Mouse (Mus musculus) embryonic fibroblast, embryonic 13.5 days (primary cell): ENCODE measurements around the gene Nox1.

Source experiments
- CTCF ChIP-seq: IDR thresholded peaks from 2 replicates; pipeline ENCODE4 v1.5.1; 2011; ENCODE audit warnings: mild to moderate bottlenecking, control low read depth, low read length, moderate library complexity, borderline replicate concordance; ENCODE audit not compliant: insufficient read depth
- POLR2A ChIP-seq: IDR thresholded peaks from 2 replicates; pipeline ENCODE4 v1.6.1; 2011; ENCODE audit warnings: low read depth, mild to moderate bottlenecking, control low read depth, low read length, moderate library complexity

GRCm38 (mm10) chrX:134245946-134246345, 24.2 kb upstream of the Nox1 start:
- TF ChIP-seq POLR2A (no peak), CTCF (no peak)
